Mouse (Mus musculus) E14TG2a.4 (cell line): ENCODE measurements at regions not wholly inside any gene's neighbourhood (a gene's known extent, or its start where the extent isn't known, plus 50 kb on each side); places are given as distances from the start of the nearest gene placed in this dataset.

Experiments used
- H3K27me3 ChIP-seq: 2 replicates; pipeline ENCODE4 v1.6.1; 2014; ENCODE audit warnings: low read length, control low read depth; ENCODE audit not compliant: insufficient read depth
- H3K36me3 ChIP-seq: 2 replicates; pipeline ENCODE4 v1.6.1; 2014; ENCODE audit warnings: low read length, control low read depth; ENCODE audit not compliant: insufficient read depth
- H3K4me1 ChIP-seq: replicated peaks from 2 replicates; pipeline ENCODE4 v1.6.1; 2014; ENCODE audit warnings: low read depth, low read length, control low read depth
- H3K4me3 ChIP-seq: replicated peaks from 2 replicates; pipeline ENCODE4 v1.5.1; 2014; ENCODE audit warnings: mild to moderate bottlenecking, low read length
- H3K9me3 ChIP-seq: 2 replicates; pipeline ENCODE4 v1.6.1; 2014; ENCODE audit warnings: low read length, control low read depth
- CTCF ChIP-seq: conservative IDR thresholded peaks from 2 replicates; pipeline ENCODE4 v1.5.1; 2014; ENCODE audit warnings: low read length
- NANOG ChIP-seq: IDR thresholded peaks from 2 replicates; pipeline ENCODE4 v1.6.1; 2014; ENCODE audit warnings: borderline replicate concordance, low read length, mixed read lengths
- POU5F1 ChIP-seq: IDR thresholded peaks from 2 replicates; pipeline ENCODE4 v1.6.1; 2014; ENCODE audit warnings: low read length, borderline replicate concordance

DNA sequence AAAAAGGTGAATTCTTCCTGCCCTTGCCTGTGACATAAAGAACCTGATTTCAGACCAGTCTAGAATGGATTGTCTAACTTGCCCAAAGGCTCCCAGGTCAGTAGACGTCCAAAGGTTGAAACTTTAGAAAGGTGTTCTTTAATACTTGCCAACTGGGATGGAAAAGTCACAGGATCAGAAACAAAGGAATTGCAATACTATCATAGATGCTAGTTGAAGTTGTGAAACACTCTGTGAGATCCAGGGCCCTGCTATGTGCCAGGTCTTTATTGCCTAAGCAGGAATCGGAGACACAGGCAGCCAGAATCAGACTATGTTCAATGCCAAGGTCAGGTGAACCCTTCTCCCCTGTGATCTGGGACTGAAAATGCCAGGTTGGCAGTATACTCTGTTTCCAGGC is 108.0 kb upstream of the Nphp3 start:
- no peaks in the 10 kb centered on the region for H3K27me3 ChIP-seq
- no peaks in the 10 kb centered on the region for H3K9me3 ChIP-seq
- no peak for TF ChIP-seq POU5F1
- no peak for TF ChIP-seq CTCF
- TF ChIP-seq NANOG = no peak
- H3K4me3 ChIP-seq = no peak overlapping the region
- no peaks in the 10 kb centered on the region for H3K4me1 ChIP-seq
- no peaks in the 10 kb centered on the region for H3K36me3 ChIP-seq

DNA sequence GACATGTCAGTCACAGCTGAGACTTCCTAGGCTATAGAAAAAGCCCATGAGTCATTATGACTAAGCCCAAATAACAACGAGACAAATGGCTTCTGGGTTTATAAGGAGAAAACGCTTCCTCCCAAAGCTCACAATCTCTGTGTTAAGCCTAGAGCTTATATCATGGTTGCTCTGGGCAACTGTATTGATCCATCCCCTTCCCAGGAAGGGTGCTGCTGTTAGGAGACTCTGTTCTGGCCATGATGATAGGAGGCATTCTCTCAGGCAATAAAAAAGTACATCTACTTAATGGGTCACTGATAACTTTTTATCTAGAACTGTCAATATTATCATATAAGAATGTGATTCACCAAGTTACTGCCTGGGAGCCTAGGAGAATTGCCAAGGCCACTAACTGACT is 103.0 kb upstream of the Nphp3 start:
- no peak for TF ChIP-seq NANOG
- no peak for TF ChIP-seq CTCF
- no peak for TF ChIP-seq POU5F1
- Histone ChIP-seq H3K4me1 (no peaks in the 10 kb centered on the region), H3K36me3 (no peaks in the 10 kb centered on the region), H3K4me3 (no peak overlapping the region), H3K9me3 (no peaks in the 10 kb centered on the region), H3K27me3 (no peaks in the 10 kb centered on the region)

DNA sequence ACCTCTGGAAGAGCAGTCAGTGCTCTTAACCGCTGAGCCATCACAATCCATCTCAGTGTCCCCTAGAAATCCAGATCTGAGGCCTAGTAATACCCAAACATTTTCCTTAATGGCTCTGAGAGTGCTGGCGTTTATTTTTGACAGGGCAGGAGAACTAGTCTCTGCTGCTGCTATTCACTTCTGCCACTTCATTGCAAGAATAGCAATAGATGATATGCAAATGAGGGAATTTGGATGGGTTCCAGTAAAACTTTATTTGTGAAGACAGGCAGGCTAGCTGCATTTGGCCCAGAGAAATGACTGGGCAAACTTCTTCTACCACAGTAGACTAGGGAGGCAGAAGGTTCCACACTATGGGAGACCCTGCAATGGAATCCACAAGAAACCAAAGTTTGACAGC is 91.0 kb upstream of the Nphp3 start:
- Histone ChIP-seq H3K27me3 (no peaks in the 10 kb centered on the region), H3K4me1 (peaks cover 22% of the 10 kb centered on the region), H3K9me3 (no peaks in the 10 kb centered on the region), H3K4me3 (no peak overlapping the region), H3K36me3 (no peaks in the 10 kb centered on the region)
- TF ChIP-seq POU5F1 = no peak
- TF ChIP-seq NANOG = no peak
- TF ChIP-seq CTCF = no peak

DNA sequence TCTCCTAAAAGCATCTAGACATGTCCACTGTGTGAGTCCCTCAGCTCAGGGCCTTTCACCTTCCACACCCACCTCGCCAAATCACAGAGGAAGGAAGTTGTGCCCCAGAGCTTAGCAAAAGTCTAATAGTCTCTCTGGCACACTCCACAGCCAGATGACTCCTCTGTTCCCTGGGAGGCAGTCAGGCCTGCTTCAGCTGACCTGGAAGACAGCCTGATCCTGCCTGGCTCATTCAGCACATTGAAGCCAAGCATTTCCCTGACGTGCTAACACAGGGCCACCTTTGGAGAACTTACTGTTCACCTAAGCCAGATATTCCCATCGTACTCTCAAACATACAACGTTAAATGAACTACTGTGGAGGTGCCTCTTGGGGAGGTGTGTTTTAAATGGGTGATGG is 87.2 kb upstream of the Nphp3 start:
- H3K4me3 ChIP-seq = no peak overlapping the region
- TF ChIP-seq CTCF = no peak
- no peak for TF ChIP-seq NANOG
- TF ChIP-seq POU5F1 = no peak
- H3K9me3 ChIP-seq = no peaks in the 10 kb centered on the region
- no peaks in the 10 kb centered on the region; the same call in 1 of the 2 replicates for H3K27me3 ChIP-seq
- H3K4me1 ChIP-seq = no peaks in the 10 kb centered on the region
- no peaks in the 10 kb centered on the region for H3K36me3 ChIP-seq

DNA sequence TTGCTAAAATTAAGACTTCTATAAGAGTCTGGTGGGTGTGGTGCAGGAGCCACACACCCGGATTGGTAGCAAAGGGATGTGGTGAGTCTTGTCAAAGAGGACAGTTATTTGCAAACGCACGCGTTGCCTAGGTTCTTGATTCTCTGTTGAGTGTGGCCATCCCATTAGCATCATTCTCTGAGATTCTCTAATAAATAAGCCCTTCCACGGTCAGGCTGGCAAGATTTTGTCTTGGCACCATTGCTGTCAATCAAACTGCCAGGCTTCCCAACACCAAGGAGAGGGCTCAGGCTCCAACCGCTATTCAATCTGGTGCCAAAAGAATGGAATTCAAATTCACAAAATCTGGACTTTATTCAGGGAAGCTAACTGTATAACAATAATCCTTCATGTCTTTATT is 84.6 kb upstream of the Nphp3 start:
- H3K27me3 ChIP-seq = peaks cover 3% of the 10 kb centered on the region; the same call in 1 of the 2 replicates
- no peak overlapping the region for H3K4me3 ChIP-seq
- H3K9me3 ChIP-seq = no peaks in the 10 kb centered on the region
- TF ChIP-seq NANOG = no peak
- no peak for TF ChIP-seq CTCF
- no peak for TF ChIP-seq POU5F1
- H3K4me1 ChIP-seq = no peaks in the 10 kb centered on the region
- no peaks in the 10 kb centered on the region for H3K36me3 ChIP-seq

DNA sequence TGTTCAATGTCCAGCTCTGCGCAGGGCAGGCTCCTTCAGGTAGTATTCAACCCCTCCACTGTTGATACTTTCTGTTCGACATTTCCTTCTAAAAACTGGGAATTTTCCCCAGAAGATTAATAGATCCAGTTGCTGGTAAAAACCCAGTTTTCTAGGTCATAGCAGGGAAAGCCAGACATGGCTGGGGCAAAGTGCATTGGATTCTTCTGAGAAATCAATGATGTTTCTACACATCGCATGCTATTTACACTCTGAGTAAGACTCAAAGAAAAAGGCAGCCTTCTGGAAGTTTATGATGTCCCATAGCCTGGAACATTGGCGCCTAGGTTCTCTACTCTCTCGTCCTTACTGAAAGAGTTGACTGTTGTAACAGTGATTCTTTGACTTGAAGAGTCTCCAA is 80.0 kb upstream of the Nphp3 start:
- H3K4me1 ChIP-seq = no peaks in the 10 kb centered on the region
- no peaks in the 10 kb centered on the region for H3K9me3 ChIP-seq
- H3K36me3 ChIP-seq = no peaks in the 10 kb centered on the region
- H3K27me3 ChIP-seq = peaks cover 3% of the 10 kb centered on the region; the same call in 1 of the 2 replicates
- H3K4me3 ChIP-seq = no peak overlapping the region
- TF ChIP-seq NANOG (no peak), POU5F1 (no peak), CTCF (no peak)

DNA sequence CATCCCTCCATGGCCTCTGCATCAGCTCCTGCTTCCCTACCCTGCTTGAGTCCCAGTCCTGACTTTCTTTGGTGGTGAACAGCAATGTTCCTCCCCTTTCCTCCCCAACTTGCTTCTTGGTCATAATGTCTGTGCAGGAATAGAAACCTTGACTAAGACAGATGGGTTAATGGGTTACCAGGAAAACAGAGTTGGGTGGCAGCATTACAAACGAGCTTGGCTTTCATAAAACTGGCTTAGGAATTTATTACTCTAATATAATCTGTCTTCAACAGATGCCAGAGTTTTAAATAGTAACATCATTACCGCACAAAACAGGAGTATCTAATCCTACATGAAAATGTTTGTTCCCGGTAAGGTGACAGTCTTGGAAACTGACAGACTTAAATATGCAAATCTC is 77.7 kb upstream of the Nphp3 start:
- Histone ChIP-seq H3K27me3 (peaks cover 3% of the 10 kb centered on the region; the same call in 1 of the 2 replicates), H3K4me3 (no peak overlapping the region), H3K4me1 (no peaks in the 10 kb centered on the region), H3K36me3 (no peaks in the 10 kb centered on the region), H3K9me3 (no peaks in the 10 kb centered on the region)
- TF ChIP-seq NANOG = no peak
- TF ChIP-seq POU5F1 = no peak
- TF ChIP-seq CTCF = no peak

DNA sequence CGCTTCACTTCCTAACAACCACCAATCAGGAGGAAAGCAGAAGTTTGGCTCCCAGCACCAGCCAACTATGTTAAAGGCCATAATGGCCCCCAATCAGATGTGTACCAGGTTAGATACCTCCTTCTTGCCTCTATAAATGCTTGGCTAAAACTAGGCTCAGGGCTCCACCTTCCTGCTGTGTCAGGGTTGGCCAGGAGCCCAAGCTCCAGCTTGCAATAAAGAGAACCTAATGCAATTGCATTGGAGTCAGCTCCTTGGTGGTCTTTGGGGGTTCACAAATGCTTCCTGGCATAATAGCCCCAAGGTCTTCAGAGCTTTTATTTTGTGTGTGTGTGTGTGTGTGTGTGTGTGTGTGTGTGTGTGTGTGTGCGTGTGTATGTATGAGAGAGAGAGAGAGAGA is 76.9 kb upstream of the Nphp3 start:
- H3K4me3 ChIP-seq = no peak overlapping the region
- no peaks in the 10 kb centered on the region for H3K36me3 ChIP-seq
- TF ChIP-seq NANOG (no peak), CTCF (no peak), POU5F1 (no peak)
- no peaks in the 10 kb centered on the region for H3K9me3 ChIP-seq
- no peaks in the 10 kb centered on the region for H3K4me1 ChIP-seq
- H3K27me3 ChIP-seq = 0 out of 2 replicates have a peak, but pooled peaks cover 1% of the 10 kb centered on the region

DNA sequence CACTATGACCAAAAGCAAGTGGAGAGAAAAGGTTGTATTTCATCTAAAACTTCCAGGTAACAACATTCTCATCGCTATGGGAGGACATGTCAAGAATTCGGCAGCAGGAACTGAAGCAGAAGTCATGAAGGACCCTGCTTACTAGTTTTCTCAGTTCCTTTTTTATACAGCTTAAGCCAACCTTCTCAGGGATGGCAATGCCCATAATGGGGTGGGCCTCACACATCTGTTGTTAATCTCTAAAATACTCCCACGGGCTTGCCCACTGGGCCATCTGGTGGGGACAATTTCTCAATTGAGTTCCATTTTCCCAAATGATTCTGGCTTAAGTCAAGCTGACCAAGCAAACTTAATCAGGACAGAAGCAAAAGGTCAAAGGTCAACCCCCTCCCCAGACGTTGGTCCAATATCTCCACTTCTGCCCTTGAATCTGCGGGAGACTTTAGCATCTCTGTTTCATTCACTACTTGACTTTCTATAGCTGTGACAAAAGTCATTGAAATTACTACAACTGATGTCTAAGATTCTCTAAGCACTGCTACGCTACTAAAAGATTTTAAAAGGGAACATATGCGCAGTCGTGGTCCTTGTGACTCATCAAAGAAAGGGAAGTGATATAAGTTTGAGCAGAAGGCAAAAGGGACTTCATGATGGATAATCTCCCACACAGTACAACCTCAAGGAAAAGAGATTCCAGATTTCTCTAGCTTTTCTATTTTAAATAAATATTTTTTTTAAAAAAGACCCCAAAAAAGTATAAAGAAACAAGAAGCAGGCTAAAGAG is 73.4 kb upstream of the Nphp3 start:
- Histone ChIP-seq H3K9me3 (no peaks in the 10 kb centered on the region), H3K36me3 (no peaks in the 10 kb centered on the region), H3K4me3 (no peak overlapping the region), H3K4me1 (peaks cover 5% of the 10 kb centered on the region; the same call in 1 of the 2 replicates), H3K27me3 (no peaks in the 10 kb centered on the region)
- TF ChIP-seq CTCF (no peak), POU5F1 (no peak), NANOG (no peak)
